ENCODE assay signal across 26 mouse cellular contexts in genomic region chr16:77056160-77056520, GRCm38 (mm10). TPM values are rescaled to one million over a fixed set of nuclear protein-coding genes. Genes with fewer than 3 reads are reported as not detected.
DNase-seq lines count a peak whose midpoint lies in the region; ATAC-seq and TF ChIP-seq lines count a peak whose summit lies in the region.
"Had no signal": no experiment of that assay in that cellular context is flagged by ENCODE, and none has a peak within 500 bp of the region (broad histone marks: within the 10 kb centered on the region; RNA-seq: fewer than 3 reads in every experiment).

No protein-coding gene starts in this region.

- no peak for TF ChIP-seq CTCF in hindbrain, postnatal 0 days (IDR thresholded peaks at IDR 0.05; ENCODE audit: low read depth)
- TF ChIP-seq CTCF in brain, embryonic 14.5 days (IDR thresholded peaks at IDR 0.05; ENCODE audit: borderline replicate concordance, extremely low read depth, insufficient read depth, insufficient read length), result no peak

- no peak overlapping the region for H3K9ac ChIP-seq in hindbrain, embryonic 14.5 days
- no peak overlapping the region for H3K9ac ChIP-seq in hindbrain, postnatal 0 days (replicated peaks; ENCODE audit: low read length)
- H3K9ac ChIP-seq in kidney, embryonic 16.5 days (replicated peaks; ENCODE audit: low read length), result no peak overlapping the region
- no peak overlapping the region for H3K9ac ChIP-seq in embryonic facial prominence, embryonic 14.5 days (ENCODE audit: low read depth, low read length)
- H3K9ac ChIP-seq: embryonic facial prominence, embryonic 13.5 days; forebrain, embryonic 15.5 days; hindbrain, embryonic 15.5 days had no signal

- no peak for DNase-seq in hindbrain, embryonic 14.5 days (ENCODE audit: low spot score)
- no peak for DNase-seq in hindbrain, postnatal 0 days (ENCODE audit: low spot score)
- DNase-seq in kidney, postnatal 10 days, result no peak
- DNase-seq in brain, embryonic 14.5 days (ENCODE audit: low read depth), result peak; percentile 52
- peak; percentile 14 for DNase-seq in embryonic facial prominence, embryonic 14.5 days (ENCODE audit: low spot score)
- no peak for DNase-seq in right cerebral cortex, postnatal 14 days
- DNase-seq: adrenal gland, adult 8-10 months; adrenal gland, postnatal 36 days; cerebellum, adult 11 months; cerebellum, adult 8-10 months; cerebellum, postnatal 14 days; embryo, embryonic 11 days; gastrocnemius, postnatal 10 days; heart, adult 18-20 months; heart, postnatal 10 days; heart, postnatal 4 days had no signal

- ATAC-seq in hindbrain, embryonic 14.5 days (ENCODE audit: low FRiP score), result peak; percentile 37; the same call in 1 of the 2 replicates
- no peak for ATAC-seq in hindbrain, postnatal 0 days
- ATAC-seq in kidney, embryonic 16.5 days (ENCODE audit: low FRiP score, low TSS enrichment), result peak; percentile 69; the same call in 1 of the 2 replicates
- ATAC-seq in embryonic facial prominence, embryonic 14.5 days (ENCODE audit: low read depth), result peak; percentile 64; the same call in 1 of the 2 replicates
- ATAC-seq: CD4-positive, CD25-positive, alpha-beta regulatory T cell, adult 4 months; forebrain, embryonic 15.5 days; inflammation-experienced regulatory T-cells, adult 6 months had no signal

- no peak overlapping the region for H3K4me2 ChIP-seq in hindbrain, embryonic 14.5 days (replicated peaks)
- no peak overlapping the region for H3K4me2 ChIP-seq in hindbrain, postnatal 0 days (ENCODE audit: low read depth, low read length)
- no peak overlapping the region for H3K4me2 ChIP-seq in kidney, embryonic 16.5 days (replicated peaks; ENCODE audit: low read depth, low read length)
- H3K4me2 ChIP-seq in embryonic facial prominence, embryonic 14.5 days (ENCODE audit: low read depth, low read length), result no peak overlapping the region
- H3K4me2 ChIP-seq: embryonic facial prominence, embryonic 13.5 days; forebrain, embryonic 15.5 days; hindbrain, embryonic 15.5 days had no signal

- H3K4me1 ChIP-seq in hindbrain, embryonic 14.5 days (replicated peaks; ENCODE audit: control insufficient read depth, insufficient read depth, low read length), result no peaks in the 10 kb centered on the region
- no peaks in the 10 kb centered on the region for H3K4me1 ChIP-seq in hindbrain, postnatal 0 days (ENCODE audit: insufficient read depth, low read length)
- H3K4me1 ChIP-seq in kidney, embryonic 16.5 days (ENCODE audit: insufficient read depth, low read length), result no peaks in the 10 kb centered on the region
- H3K4me1 ChIP-seq in embryonic facial prominence, embryonic 14.5 days (ENCODE audit: control insufficient read depth, insufficient read depth, low read length), result no peaks in the 10 kb centered on the region
- H3K4me1 ChIP-seq: embryonic facial prominence, embryonic 13.5 days; forebrain, embryonic 10.5 days; heart, embryonic 10.5 days; hindbrain, embryonic 15.5 days had no signal

- no peak for TF ChIP-seq POLR2A in brain, embryonic 14.5 days (IDR thresholded peaks at IDR 0.05; ENCODE audit: borderline replicate concordance, extremely low read depth, insufficient read depth, insufficient read length, poor library complexity, severe bottlenecking)

- H3K27ac ChIP-seq in hindbrain, embryonic 14.5 days, result no peak overlapping the region
- H3K27ac ChIP-seq in hindbrain, postnatal 0 days, result no peak overlapping the region
- H3K27ac ChIP-seq in kidney, embryonic 16.5 days (ENCODE audit: low read length), result no peak overlapping the region
- H3K27ac ChIP-seq in embryonic facial prominence, embryonic 14.5 days (replicated peaks; ENCODE audit: low read depth, low read length), result no peak overlapping the region
- H3K27ac ChIP-seq: embryonic facial prominence, embryonic 13.5 days; forebrain, embryonic 10.5 days; forebrain, embryonic 15.5 days; heart, embryonic 10.5 days; hindbrain, embryonic 15.5 days had no signal

- no peak overlapping the region for H3K4me3 ChIP-seq in hindbrain, embryonic 14.5 days (replicated peaks; ENCODE audit: low read length)
- H3K4me3 ChIP-seq in hindbrain, postnatal 0 days (ENCODE audit: low read length), result no peak overlapping the region
- H3K4me3 ChIP-seq in kidney, embryonic 16.5 days (ENCODE audit: low read length), result no peak overlapping the region
- H3K4me3 ChIP-seq in embryonic facial prominence, embryonic 14.5 days (ENCODE audit: low read depth, low read length), result no peak overlapping the region
- H3K4me3 ChIP-seq: embryonic facial prominence, embryonic 13.5 days; erythroblast, embryonic 14.5 days; forebrain, embryonic 10.5 days; forebrain, embryonic 15.5 days; heart, embryonic 10.5 days; hindbrain, embryonic 15.5 days had no signal

- H3K27me3 ChIP-seq in hindbrain, embryonic 14.5 days (ENCODE audit: control insufficient read depth, insufficient read depth, low read length), result no peaks in the 10 kb centered on the region
- H3K27me3 ChIP-seq in hindbrain, postnatal 0 days (ENCODE audit: insufficient read depth, low read length), result no peaks in the 10 kb centered on the region
- no peaks in the 10 kb centered on the region for H3K27me3 ChIP-seq in kidney, embryonic 16.5 days (ENCODE audit: insufficient read depth, low read length)
- H3K27me3 ChIP-seq in embryonic facial prominence, embryonic 14.5 days (replicated peaks; ENCODE audit: control insufficient read depth, insufficient read depth, low read length), result no peaks in the 10 kb centered on the region
- H3K27me3 ChIP-seq: embryonic facial prominence, embryonic 13.5 days; forebrain, embryonic 15.5 days; hindbrain, embryonic 15.5 days had no signal

- H3K36me3 ChIP-seq in hindbrain, embryonic 14.5 days (replicated peaks; ENCODE audit: control insufficient read depth, insufficient read depth), result peaks cover 14% of the 10 kb centered on the region; the same call in 1 of the 2 replicates
- H3K36me3 ChIP-seq in hindbrain, postnatal 0 days (ENCODE audit: insufficient read depth, low read length), result no peaks in the 10 kb centered on the region; the same call in 1 of the 2 replicates
- H3K36me3 ChIP-seq in kidney, embryonic 16.5 days (ENCODE audit: insufficient read depth, low read length), result peaks cover 25% of the 10 kb centered on the region
- peaks cover 37% of the 10 kb centered on the region for H3K36me3 ChIP-seq in embryonic facial prominence, embryonic 14.5 days (ENCODE audit: control insufficient read depth, insufficient read depth, low read length)
- H3K36me3 ChIP-seq: hindbrain, embryonic 15.5 days had no signal

- H3K9me3 ChIP-seq in hindbrain, embryonic 14.5 days (ENCODE audit: control insufficient read depth, low read length), result no peaks in the 10 kb centered on the region
- no peaks in the 10 kb centered on the region for H3K9me3 ChIP-seq in hindbrain, postnatal 0 days (ENCODE audit: low read length)
- no peaks in the 10 kb centered on the region for H3K9me3 ChIP-seq in kidney, embryonic 16.5 days (ENCODE audit: low read length)
- no peaks in the 10 kb centered on the region for H3K9me3 ChIP-seq in embryonic facial prominence, embryonic 14.5 days (ENCODE audit: control insufficient read depth, low read length)
- H3K9me3 ChIP-seq: embryonic facial prominence, embryonic 13.5 days; forebrain, embryonic 10.5 days; forebrain, embryonic 15.5 days; G1E; heart, embryonic 10.5 days; hindbrain, embryonic 15.5 days had no signal

- WGBS in hindbrain, embryonic 14.5 days, result 42% methylated on average over 8 of the region's 8 CpGs
- 46% methylated on average over 8 of the region's 8 CpGs for WGBS in hindbrain, postnatal 0 days
- WGBS in kidney, embryonic 16.5 days, result 29% methylated on average over 8 of the region's 8 CpGs
- WGBS in embryonic facial prominence, embryonic 14.5 days, result 62% methylated on average over 8 of the region's 8 CpGs

RNA-seq across cellular contexts. Expression of gene Usp25, which starts 42.6 kb away (rescaled TPM):
- 14.3 and 16.1 TPM in 2 replicates for polyA plus RNA-seq in hindbrain, embryonic 14.5 days (2014; fragmentation: Nextera tagmentation; extraction: Ambion mirVana)
- 12.5 and 29.0 TPM in 2 replicates for total RNA-seq in hindbrain, postnatal 0 days (2014; rRNA removed)
- polyA plus RNA-seq in hindbrain, postnatal 0 days (2015; fragmentation: Nextera tagmentation; extraction: Ambion mirVana), result 10.4 and 10.5 TPM in 2 replicates
- 10.8 and 20.1 TPM in 2 replicates for polyA plus RNA-seq in kidney, embryonic 16.5 days (2015; fragmentation: Nextera tagmentation; extraction: Ambion mirVana)
- polyA plus RNA-seq in brain, embryonic 14.5 days (2012; rRNA removed), result 9.8 and 12.3 TPM in 2 replicates
- 24.4 and 25.3 TPM in 2 replicates for polyA plus RNA-seq in embryonic facial prominence, embryonic 14.5 days (2014; fragmentation: Nextera tagmentation; extraction: Ambion mirVana)

Comparison
In these comparisons a context has a peak if more than half of its experiments do, and no peak if none do; other contexts are left out.
1. DNase-seq: peak in brain, embryonic 14.5 days (single experiment) and embryonic facial prominence, embryonic 14.5 days (single experiment); none in hindbrain, embryonic 14.5 days (single experiment), hindbrain, postnatal 0 days (single experiment), kidney, postnatal 10 days (single experiment) and right cerebral cortex, postnatal 14 days (single experiment).